Mouse (Mus musculus): Measurements from ENCODE around the gene Cdc16.

Gene Cdc16

GRCm38 (mm10) chr8:13828598-13829172 lies 71.2 kb downstream of the Cdc16 start:
- DNase-seq (ENCODE audit: low spot score) = no peak
